Mouse (Mus musculus) hindbrain, embryonic 12.5 days (tissue): Measurements from ENCODE around the gene Setd5. TPM values are rescaled to one million over a fixed set of nuclear protein-coding genes. Genes with fewer than 3 reads are reported as not detected.

ENCODE experiments used
- ATAC-seq: fragments of 200-750 bp; cut with Nextera tagmentation; 2 replicates; pipeline ENCODE4 v1.8.0; 2017; ENCODE audit warnings: moderate TSS enrichment; ENCODE audit not compliant: low FRiP score
- H3K27ac ChIP-seq: fragments of 300-500 bp; sonication (generic); 2 replicates; pipeline ENCODE4 v1.5.1; 2016; ENCODE audit warnings: mild to moderate bottlenecking
- H3K27me3 ChIP-seq: fragments of 300-500 bp; sonication (generic); 2 replicates; pipeline ENCODE4 v1.6.1; 2016; ENCODE audit warnings: mild to moderate bottlenecking
- H3K36me3 ChIP-seq: fragments of 300-500 bp; sonication (generic); 2 replicates; pipeline ENCODE4 v1.6.1; 2016; ENCODE audit warnings: mild to moderate bottlenecking
- H3K4me1 ChIP-seq: fragments of 300-500 bp; sonication (generic); 2 replicates; pipeline ENCODE4 v1.6.1; 2016
- H3K4me2 ChIP-seq: fragments of 300-500 bp; sonication (generic); replicated peaks from 2 replicates; pipeline ENCODE4 v1.6.1; 2016; ENCODE audit warnings: mild to moderate bottlenecking
- H3K4me3 ChIP-seq: fragments of 300-500 bp; sonication (generic); 2 replicates; pipeline ENCODE4 v1.5.1; 2016; ENCODE audit warnings: mild to moderate bottlenecking
- H3K9ac ChIP-seq: fragments of 300-500 bp; sonication (generic); 2 replicates; pipeline ENCODE4 v1.6.1; 2016; ENCODE audit warnings: mild to moderate bottlenecking, moderate library complexity
- H3K9me3 ChIP-seq: fragments of 300-500 bp; sonication (generic); replicated peaks from 2 replicates; pipeline ENCODE4 v1.6.1; 2016; ENCODE audit warnings: mild to moderate bottlenecking
- WGBS: fragments of 180-500 bp; shearing (Covaris S2); methylation state at CpG from one replicate; pipeline ENCODE4 v1.1.7; 2016; 5-methylcytosine and 5-hydroxymethylcytosine counted together
- polyA plus RNA-seq: library from polyadenylated mRNA; unstranded; fragments of >200 nt; fragmentation: Nextera tagmentation; extraction: Ambion mirVana; gene quantifications from 2 replicates; pipeline ENCODE4 v1.2.1, GENCODE M21; 2016

Setd5 gene
- polyA plus RNA-seq, 1 experiment from 2014 or later = 67.1 TPM

DNA sequence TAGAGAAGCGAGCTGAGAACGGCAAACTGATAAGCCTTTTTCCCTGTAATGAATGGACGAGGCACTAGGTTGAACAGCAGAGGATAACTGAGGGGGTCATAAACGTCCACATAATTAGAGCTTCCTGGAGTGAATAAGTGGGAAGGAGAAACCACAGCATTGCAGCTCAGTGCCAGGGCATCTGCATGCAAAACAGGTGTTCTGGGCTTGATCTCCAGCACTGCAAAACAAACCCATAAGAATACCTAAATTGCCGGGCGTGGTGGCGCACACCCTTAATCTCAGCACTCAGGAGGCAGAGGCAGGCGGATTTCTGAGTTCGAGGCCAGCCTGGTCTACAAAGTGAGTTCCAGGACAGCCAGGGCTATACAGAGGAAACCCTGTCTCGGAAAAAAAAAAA, 13.8 kb upstream of the Setd5 start:
- Histone ChIP-seq H3K4me2 (no peak overlapping the region), H3K9me3 (no peaks in the 10 kb centered on the region), H3K4me3 (no peak overlapping the region), H3K36me3 (peaks cover 85% of the 10 kb centered on the region), H3K9ac (no peak overlapping the region), H3K27me3 (no peaks in the 10 kb centered on the region), H3K27ac (no peak overlapping the region), H3K4me1 (no peaks in the 10 kb centered on the region)
- no peak for ATAC-seq
- 95% methylated on average over 10 of the region's 10 CpGs for WGBS

DNA sequence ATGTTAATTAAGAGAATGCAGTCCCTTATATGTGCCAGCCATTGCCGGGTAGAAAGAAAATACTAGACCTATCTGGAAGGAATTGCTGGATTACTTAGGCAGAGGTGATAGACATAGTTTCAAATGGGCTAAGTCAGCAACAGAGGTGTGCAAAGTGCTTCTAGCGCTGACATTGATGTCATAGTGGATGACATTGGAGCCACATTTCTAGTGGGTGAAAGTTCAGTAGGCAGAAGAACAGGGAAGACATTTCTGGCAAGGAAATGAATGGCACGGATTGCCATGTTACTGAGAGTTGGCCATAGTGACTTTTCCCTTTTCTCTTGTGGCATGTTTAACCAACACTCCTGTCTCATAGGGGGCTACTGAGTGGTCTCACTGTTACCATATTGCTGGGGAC, 12.0 kb upstream of the Setd5 start:
- Histone ChIP-seq H3K4me1 (no peaks in the 10 kb centered on the region), H3K27me3 (no peaks in the 10 kb centered on the region), H3K4me2 (no peak overlapping the region), H3K9me3 (no peaks in the 10 kb centered on the region), H3K27ac (no peak overlapping the region), H3K9ac (no peak overlapping the region), H3K36me3 (peaks cover 80% of the 10 kb centered on the region), H3K4me3 (no peak overlapping the region)
- ATAC-seq = no peak
- WGBS = 85% methylated on average over 3 of the region's 3 CpGs

DNA sequence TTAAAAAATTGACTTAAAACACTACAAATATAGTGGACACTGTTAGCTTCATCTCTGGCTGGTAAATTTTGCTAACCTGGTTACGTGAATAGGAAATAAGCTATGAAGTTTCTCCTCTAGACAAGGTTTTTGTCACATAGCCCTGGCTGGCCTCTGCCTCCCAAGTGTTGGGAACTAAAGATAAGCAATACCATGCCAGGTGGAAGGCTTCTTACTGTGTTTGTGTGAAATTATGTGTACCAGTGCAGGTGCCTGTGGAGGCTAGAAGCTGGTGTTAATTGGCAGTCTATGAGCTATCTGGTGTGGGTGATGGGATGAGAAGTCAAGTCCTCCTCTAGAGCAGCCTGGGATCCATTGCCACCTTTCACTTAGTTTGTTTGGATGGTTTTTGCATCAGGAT, 8.0 kb upstream of the Setd5 start:
- no peaks in the 10 kb centered on the region for H3K9me3 ChIP-seq
- H3K27me3 ChIP-seq = no peaks in the 10 kb centered on the region
- 94% methylated on average over 1 of the region's 1 CpGs for WGBS
- no peak overlapping the region for H3K9ac ChIP-seq
- H3K27ac ChIP-seq = no peak overlapping the region
- H3K4me3 ChIP-seq = no peak overlapping the region
- H3K4me2 ChIP-seq = no peak overlapping the region
- ATAC-seq = no peak
- H3K36me3 ChIP-seq = peaks cover 47% of the 10 kb centered on the region
- H3K4me1 ChIP-seq = peaks cover 2% of the 10 kb centered on the region; the same call in 1 of the 2 replicates

DNA sequence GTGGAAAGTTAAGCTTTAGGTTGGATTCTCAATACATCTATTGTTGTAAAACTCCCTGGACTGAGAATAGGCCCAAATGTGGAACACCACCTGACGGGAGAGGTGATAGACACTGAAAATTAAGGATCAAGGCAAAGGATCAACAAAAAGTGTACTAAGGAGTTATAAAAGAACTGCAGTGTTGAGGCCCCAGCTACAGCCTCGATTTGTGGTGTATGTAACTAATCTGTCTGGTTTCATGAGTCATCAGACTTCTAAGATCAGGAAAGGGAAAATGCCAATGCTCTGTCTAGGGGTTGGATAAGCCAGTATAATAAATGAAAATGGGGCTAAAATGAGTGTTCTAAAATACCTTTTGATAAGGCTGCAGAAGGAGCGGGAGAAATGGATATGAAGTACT, 1.9 kb upstream of the Setd5 start:
- H3K9ac ChIP-seq = peak overlapping the region; percentile 98
- peak overlapping the region; percentile 93 for H3K4me3 ChIP-seq
- no peak overlapping the region for H3K27ac ChIP-seq
- H3K27me3 ChIP-seq = no peaks in the 10 kb centered on the region
- H3K36me3 ChIP-seq = no peaks in the 10 kb centered on the region
- WGBS = 37% methylated on average over 3 of the region's 3 CpGs
- peak overlapping the region; percentile 94 for H3K4me2 ChIP-seq
- H3K9me3 ChIP-seq = no peaks in the 10 kb centered on the region
- H3K4me1 ChIP-seq = peaks cover 27% of the 10 kb centered on the region
- ATAC-seq = no peak

DNA sequence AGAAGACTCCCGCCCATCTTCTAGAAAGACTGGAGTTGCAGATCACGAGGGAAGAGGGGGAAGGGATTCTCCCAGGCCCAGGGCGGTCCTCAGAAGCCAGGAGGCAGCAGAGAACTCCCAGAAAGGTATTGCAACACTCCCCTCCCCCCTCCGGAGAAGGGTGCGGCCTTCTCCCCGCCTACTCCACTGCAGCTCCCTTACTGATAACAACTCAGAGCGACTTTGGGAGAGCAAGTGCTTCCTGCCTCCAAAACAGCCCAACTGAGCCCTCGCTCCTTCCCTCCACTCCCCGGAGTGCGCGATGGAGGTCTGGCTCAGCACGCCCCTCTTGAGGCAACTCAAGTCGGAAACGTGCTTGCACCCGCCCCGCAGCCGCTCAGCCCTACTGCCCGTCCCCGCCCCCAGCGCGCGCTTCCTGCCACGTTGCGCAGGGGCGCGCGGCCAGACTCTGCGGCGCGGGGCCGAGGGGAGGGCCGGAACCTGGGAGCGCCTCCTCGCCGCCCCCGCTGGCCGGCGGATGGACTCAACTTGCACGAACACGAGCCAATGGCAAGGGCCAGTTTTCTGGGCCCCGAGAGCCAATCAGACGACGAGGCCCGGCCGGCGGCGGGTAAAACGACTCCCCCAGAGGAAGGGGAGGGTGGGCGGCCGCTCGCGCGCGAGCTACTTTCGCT, 1.0 kb upstream of the Setd5 start:
- peak overlapping the region; percentile 94 for H3K4me2 ChIP-seq
- H3K9me3 ChIP-seq = no peaks in the 10 kb centered on the region
- H3K9ac ChIP-seq = peak overlapping the region; percentile 98
- WGBS = under 1% methylated on average over 52 of the region's 55 CpGs
- H3K36me3 ChIP-seq = no peaks in the 10 kb centered on the region
- H3K4me3 ChIP-seq = peak overlapping the region; percentile 93
- H3K4me1 ChIP-seq = peaks cover 29% of the 10 kb centered on the region
- H3K27me3 ChIP-seq = no peaks in the 10 kb centered on the region
- peak; percentile 89 for ATAC-seq
- peak overlapping the region; percentile 99 for H3K27ac ChIP-seq

DNA sequence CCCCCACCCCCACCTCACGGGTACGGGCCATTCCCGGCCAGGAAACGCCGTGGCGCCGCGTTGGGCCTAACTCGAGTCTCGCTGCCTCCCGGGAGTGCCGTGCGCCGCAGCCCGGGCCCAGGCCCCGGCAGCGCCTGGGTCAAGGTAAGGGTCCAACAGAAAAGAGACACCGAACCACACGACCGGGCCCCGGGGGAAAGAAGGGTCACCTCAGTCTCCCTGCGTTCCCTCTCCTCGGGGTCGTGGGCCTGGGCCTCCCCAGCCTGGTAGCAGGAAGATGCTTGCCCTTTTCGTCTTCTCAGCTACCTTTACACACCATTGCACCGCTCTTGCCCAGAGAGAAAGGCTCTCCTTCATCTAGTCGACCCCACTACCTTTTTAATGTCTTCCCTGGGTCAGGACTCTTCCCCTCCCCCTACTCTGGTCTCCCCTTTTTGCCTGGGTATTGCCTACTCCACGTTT, 435 bp downstream of the Setd5 start:
- WGBS = under 1% methylated on average over 28 of the region's 28 CpGs
- ATAC-seq = no peak; the same call in 1 of the 2 replicates
- peaks cover 43% of the 10 kb centered on the region for H3K4me1 ChIP-seq

DNA sequence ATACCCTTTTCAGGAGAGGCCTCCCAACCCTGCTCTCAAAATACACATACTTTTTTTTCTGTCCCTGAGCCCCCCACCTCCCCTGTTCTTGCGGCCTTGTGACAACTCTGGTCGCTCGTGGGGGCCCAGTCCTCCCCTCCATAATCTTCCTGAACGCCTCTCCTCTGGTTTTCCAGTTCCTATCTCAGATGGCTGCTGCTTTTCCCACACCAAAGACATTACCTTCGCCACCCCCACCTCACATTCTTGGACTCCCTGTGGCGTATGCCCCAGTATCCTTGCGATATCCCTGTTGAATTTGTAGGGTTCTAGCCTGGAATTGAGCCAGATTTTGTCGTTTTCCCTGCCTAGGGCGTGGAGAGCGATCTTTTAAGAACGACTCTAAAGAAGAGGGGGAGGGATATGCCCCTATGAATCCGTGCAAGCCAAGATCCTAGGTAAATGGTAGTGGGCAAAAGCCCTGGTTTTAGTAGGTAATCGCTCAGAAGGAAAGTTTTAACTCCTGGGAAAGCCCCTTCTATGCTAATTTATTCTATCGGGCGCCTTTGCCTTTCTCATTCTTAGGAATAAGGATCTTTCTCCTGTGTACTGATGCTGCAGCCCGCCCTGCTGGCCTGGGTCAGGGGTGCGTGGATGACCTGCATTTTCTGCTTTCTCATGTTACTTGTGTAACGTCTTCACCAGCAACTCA, 1.0 kb downstream of the Setd5 start:
- WGBS = under 1% methylated on average over 18 of the region's 18 CpGs
- H3K36me3 ChIP-seq = no peaks in the 10 kb centered on the region
- H3K27ac ChIP-seq = peak overlapping the region; percentile 99
- peaks cover 44% of the 10 kb centered on the region for H3K4me1 ChIP-seq
- H3K4me3 ChIP-seq = peak overlapping the region; percentile 93
- peak overlapping the region; percentile 98 for H3K9ac ChIP-seq
- H3K4me2 ChIP-seq = peak overlapping the region; percentile 94
- no peaks in the 10 kb centered on the region for H3K27me3 ChIP-seq
- no peaks in the 10 kb centered on the region for H3K9me3 ChIP-seq
- ATAC-seq = no peak

More for the DNA sequence above, 435 bp downstream of the Setd5 start:
- peak overlapping the region; percentile 99 for H3K27ac ChIP-seq
- H3K4me2 ChIP-seq = peak overlapping the region; percentile 94
- no peaks in the 10 kb centered on the region for H3K36me3 ChIP-seq
- H3K9ac ChIP-seq = peak overlapping the region; percentile 98
- H3K27me3 ChIP-seq = no peaks in the 10 kb centered on the region
- peak overlapping the region; percentile 93 for H3K4me3 ChIP-seq
- no peaks in the 10 kb centered on the region for H3K9me3 ChIP-seq

DNA sequence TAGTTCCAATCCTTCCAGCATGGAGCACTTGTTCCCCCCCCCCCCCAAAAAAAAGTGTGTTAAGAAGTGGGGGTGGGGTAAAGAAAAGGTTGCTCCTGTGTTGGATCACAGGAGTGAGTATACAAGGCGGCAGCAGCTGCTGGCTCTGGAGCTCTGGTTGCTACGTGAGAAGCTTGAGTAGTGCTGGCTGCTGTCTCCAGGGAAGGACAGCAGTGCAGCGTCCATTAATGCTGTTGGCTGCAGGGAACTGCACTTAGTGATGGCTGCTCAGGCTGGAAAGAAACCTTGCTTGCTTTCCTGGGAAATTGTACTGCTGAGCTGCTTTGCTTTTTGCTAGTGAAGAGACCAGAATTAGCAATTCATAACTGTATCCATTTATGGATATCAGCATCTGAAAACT, 2.3 kb downstream of the Setd5 start:
- H3K4me2 ChIP-seq = peak overlapping the region; percentile 94
- no peaks in the 10 kb centered on the region for H3K36me3 ChIP-seq
- peak overlapping the region; percentile 62 for H3K27ac ChIP-seq
- WGBS = 0% methylated on average over 3 of the region's 3 CpGs
- H3K9me3 ChIP-seq = no peaks in the 10 kb centered on the region
- peak overlapping the region; percentile 93 for H3K4me3 ChIP-seq
- H3K27me3 ChIP-seq = no peaks in the 10 kb centered on the region
- H3K9ac ChIP-seq = peak overlapping the region; percentile 53
- peaks cover 44% of the 10 kb centered on the region for H3K4me1 ChIP-seq
- ATAC-seq = no peak

DNA sequence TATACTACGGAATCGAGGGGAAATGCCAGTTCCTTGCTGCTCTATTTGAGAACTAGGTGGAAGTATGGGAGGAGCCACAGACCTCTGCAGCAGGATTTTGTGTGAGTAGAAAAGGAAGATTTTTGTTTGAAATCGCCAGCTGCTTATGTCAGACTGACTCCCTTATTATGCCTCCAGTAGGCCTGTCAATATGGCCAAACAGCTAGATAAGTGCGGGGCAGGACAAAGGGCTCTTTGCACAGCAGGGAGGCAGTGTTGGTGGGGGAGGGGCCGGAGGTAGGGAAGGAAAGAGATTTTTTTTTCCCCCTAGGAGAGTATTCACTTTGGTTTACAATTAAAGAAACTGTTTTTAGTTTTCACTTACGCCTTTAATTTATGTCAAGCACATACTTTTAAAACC, 5.1 kb downstream of the Setd5 start:
- Histone ChIP-seq H3K36me3 (no peaks in the 10 kb centered on the region), H3K27me3 (no peaks in the 10 kb centered on the region), H3K9me3 (no peaks in the 10 kb centered on the region), H3K4me2 (peak overlapping the region; percentile 39), H3K4me1 (peaks cover 34% of the 10 kb centered on the region), H3K27ac (peak overlapping the region; percentile 79), H3K9ac (peak overlapping the region; percentile 27; the same call in 1 of the 2 replicates), H3K4me3 (0 out of 2 replicates have a peak overlapping the region, but pooled peaks have one; percentile 1)
- 14% methylated on average over 6 of the region's 6 CpGs for WGBS
- ATAC-seq = no peak

DNA sequence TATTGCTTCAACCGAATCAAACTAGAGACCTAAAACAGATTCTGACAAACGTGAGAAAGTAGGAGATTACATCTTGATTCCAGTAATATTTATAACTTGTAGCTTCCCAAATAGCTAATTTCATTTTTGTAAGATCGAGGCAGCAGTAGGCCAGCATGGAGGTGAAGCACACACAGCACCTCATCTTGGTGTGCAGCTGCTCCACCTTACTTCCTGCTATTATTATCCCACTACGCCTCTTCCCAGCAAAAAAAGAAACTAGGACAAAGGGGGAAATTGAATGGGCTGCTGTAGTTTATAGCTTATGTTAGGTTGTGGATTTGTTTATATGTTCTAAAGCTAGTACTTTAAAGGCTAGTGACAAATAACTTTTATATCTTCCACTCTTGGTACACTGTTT, 7.4 kb downstream of the Setd5 start:
- ATAC-seq = no peak
- 72% methylated on average over 4 of the region's 4 CpGs for WGBS
- H3K4me3 ChIP-seq = no peak overlapping the region
- no peak overlapping the region for H3K9ac ChIP-seq
- H3K9me3 ChIP-seq = no peaks in the 10 kb centered on the region
- no peaks in the 10 kb centered on the region for H3K27me3 ChIP-seq
- H3K36me3 ChIP-seq = no peaks in the 10 kb centered on the region
- peaks cover 26% of the 10 kb centered on the region for H3K4me1 ChIP-seq
- H3K27ac ChIP-seq = no peak overlapping the region
- no peak overlapping the region for H3K4me2 ChIP-seq

DNA sequence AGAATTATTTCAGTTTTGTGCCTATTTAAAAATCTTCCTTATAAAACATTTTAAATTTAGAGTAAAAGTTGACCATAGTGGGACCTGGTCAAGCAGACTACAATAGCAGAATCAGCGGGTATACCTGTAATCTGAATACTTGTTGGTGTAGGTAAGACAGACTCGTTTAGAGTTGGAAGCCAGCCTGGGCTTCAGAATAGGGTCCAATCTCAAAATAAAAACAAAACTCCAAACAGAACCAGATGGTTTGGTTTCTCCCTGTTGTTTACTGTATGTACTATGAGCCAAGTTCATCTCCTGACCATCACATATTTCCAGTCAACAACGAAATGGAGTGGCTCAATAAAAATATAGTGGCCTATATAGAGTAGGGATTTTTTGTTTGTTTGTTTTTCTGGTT, 16.0 kb downstream of the Setd5 start:
- Histone ChIP-seq H3K4me2 (no peak overlapping the region), H3K4me3 (no peak overlapping the region), H3K36me3 (no peaks in the 10 kb centered on the region), H3K9me3 (no peaks in the 10 kb centered on the region), H3K27me3 (no peaks in the 10 kb centered on the region), H3K27ac (no peak overlapping the region), H3K4me1 (no peaks in the 10 kb centered on the region), H3K9ac (no peak overlapping the region)
- 92% methylated on average over 3 of the region's 3 CpGs for WGBS
- no peak for ATAC-seq

DNA sequence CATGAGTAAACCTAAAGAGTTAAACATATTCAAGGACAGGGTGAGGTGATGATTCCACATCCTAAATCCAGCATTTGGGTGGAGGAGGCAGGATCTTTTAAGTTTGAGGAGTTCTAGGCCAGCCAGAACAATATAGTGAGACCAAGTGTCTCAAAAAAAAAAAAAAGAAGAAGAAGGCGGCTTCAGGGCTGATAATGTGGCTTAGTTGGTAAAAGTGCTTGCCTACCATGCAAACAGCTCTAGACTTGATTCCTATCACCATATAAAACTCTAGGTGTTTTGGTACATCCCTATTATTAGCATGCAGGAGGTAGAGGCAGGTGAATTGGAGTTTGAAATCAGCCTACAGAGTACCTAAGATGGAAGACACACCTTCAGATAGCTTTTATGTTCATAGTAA, 18.4 kb downstream of the Setd5 start:
- Histone ChIP-seq H3K27me3 (no peaks in the 10 kb centered on the region), H3K27ac (no peak overlapping the region), H3K9ac (no peak overlapping the region), H3K4me1 (peaks cover 5% of the 10 kb centered on the region; the same call in 1 of the 2 replicates), H3K4me3 (no peak overlapping the region), H3K4me2 (no peak overlapping the region), H3K36me3 (no peaks in the 10 kb centered on the region), H3K9me3 (no peaks in the 10 kb centered on the region)
- no peak for ATAC-seq
- 95% methylated on average over 1 of the region's 1 CpGs for WGBS
